Mouse (Mus musculus) stomach, adult 2 months (tissue): ENCODE data around the gene Cln3. TPM values are rescaled to one million over a fixed set of nuclear protein-coding genes. Genes with fewer than 3 reads are reported as not detected.

Source experiments
- polyA plus RNA-seq: library from polyadenylated mRNA; depleted of rRNA; stranded (reverse); fragments of >200 nt; gene quantifications from 2 replicates; pipeline ENCODE4 v1.2.3, GENCODE M21; 2012; rRNA removed

The Cln3 gene
- 36.6 and 38.8 TPM in 2 replicates for polyA plus RNA-seq

DNA sequence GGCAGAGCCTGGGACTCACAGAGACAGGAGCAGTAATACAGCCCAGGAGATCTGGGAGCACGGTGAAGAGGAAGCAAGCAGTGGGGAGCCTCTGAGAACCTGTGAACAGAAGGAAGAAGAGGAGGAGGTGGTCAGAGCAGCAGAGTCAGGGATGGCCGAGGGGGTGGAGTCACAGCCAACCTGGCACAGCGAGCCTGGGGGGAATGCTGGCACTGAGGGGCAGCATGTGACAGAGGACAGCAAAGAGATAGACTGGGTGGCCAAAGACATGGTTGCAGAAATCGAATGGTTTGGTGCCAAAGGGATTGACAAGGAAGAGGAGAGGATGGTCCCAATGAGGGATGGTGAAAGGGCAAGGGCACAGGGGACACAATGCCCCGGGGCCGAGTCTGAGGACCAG lies at the start of gene Cln3:
Gene Cln3 (minus strand): TSS at position 101 of the 400 bp plus-strand sequence.

GRCm38 (mm10) chr7:126630824-126631518 lies 45.4 kb upstream of the Cln3 start, which contains the start of gene Nupr1:
Nupr1 (minus strand) TSS chr7:126630861.

DNA sequence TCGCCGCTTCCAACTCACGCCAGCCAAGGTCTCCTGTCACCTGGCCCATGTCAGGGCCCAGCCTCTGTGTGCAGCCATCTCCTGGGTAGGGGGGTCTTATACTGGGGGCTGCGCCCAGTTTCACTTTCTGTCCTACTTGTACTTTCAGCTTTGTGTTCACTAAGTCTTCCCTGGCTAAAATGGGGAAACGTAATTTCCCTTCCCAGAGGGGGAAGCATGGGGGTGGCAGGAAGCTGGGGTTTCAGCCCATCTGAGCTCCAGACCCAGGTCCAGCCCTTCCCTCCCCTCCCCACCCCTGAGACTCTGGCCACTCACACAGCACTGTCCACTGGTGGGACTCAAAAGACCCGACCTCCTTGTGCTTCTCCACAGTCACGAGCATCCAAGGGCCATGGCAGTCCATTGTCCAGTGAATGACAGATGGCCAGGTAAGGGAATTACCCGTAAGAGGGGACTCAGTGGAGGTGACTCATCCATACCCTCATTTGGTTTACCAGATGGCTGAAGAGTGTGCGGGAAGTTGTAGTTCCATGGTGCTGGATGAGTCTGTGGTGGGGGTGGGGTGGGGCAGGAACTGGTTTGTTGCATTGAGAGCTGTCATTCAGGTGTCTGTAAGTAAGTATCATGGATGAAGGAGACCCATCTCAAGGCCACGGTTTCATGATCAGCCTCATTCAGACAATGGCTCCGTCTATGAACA lies 9.4 kb upstream of the Cln3 start, which contains the start of gene Il27:
Gene Il27 (minus strand): TSS at position 80 of the 700 bp plus-strand sequence.

DNA sequence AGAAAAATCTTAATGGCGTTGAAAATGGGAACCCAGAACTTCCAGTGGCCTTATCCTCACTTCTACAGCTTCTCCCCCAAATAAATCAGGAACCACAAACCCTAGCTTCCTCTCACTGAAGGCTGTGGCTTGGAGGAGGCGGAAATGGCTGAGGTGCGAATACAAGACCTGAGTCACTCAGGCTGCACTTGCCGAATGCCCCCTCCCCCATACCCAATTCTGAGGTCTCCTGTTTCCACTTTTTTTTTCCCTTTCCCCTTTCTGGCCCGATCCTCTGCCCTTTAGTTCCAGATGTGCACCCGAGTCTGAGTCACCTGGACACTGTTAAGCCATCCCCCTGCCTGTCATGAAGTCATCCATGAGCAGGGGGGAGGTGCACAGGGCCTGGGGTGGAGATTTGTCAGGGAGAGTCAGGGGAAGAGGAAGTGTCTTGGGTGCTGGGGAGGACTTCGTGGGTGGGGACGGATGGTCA lies 1.1 kb downstream of the Cln3 start, which contains the start of gene Apobr:
Gene Apobr (plus strand): TSS at position 437 of the 472 bp plus-strand sequence.

DNA sequence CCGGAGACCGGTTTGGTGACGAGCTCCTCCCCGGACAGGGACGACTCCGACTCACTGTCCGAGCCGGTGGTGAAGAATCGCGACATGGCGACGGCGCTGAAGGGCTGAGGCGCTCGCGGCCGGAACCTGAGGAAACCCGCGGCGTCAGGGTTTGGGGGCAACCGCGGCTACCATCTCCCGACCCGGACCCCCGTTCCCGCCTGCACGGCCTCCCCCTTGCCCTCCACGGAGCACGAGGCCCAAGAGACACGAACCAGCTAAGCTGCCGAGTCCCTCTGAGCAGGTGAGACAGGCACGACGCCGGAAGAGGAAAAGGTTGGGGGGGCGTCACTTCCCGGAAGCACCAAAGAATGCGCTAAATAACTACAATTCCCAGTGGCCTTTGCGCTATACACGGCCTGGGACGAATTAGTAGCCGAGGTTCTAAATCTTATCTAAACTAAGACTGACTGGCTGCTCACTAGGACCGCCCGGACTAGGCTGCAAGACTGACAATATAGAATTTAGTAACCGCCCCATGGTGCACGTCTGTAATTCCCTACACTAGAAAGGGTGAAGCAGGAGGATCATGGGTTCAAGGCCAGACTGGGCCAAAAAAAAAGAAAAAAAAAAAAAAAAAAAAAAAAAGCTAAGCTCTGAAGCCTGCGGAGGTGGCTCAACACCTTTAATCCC lies 19.4 kb downstream of the Cln3 start, which contains the start of gene Eif3c:
Gene Eif3c (minus strand): TSS at position 318 of the 672 bp plus-strand sequence.

Other genes with a start within 250 kb of the Cln3 start
- gene Lat, start 216.2 kb downstream of the Cln3 start, polyA plus RNA-seq: 1.6 and 3.5 TPM in 2 replicates
- 64.7 and 73.1 TPM in 2 replicates for gene Spns1, start 208.4 kb downstream of the Cln3 start, polyA plus RNA-seq
- gene Nfatc2ip, start 189.1 kb downstream of the Cln3 start, polyA plus RNA-seq: 1.9 and 2.5 TPM in 2 replicates
- 0.05 and 0.10 TPM in 2 replicates for gene Cd19, start 170.9 kb downstream of the Cln3 start, polyA plus RNA-seq
- gene Rabep2, start 157.1 kb downstream of the Cln3 start, polyA plus RNA-seq: 13.3 and 15.6 TPM in 2 replicates
- 49.4 and 66.2 TPM in 2 replicates for gene Atp2a1, start 122.7 kb downstream of the Cln3 start, polyA plus RNA-seq
- gene Sh2b1, start 110.4 kb downstream of the Cln3 start, polyA plus RNA-seq: 28.7 and 30.8 TPM in 2 replicates
- 70.6 and 75.3 TPM in 2 replicates for gene Tufm, start 98.5 kb downstream of the Cln3 start, polyA plus RNA-seq
- gene Atxn2l, start 82.4 kb downstream of the Cln3 start, polyA plus RNA-seq: 134 and 161 TPM in 2 replicates
- 57.5 and 61.4 TPM in 2 replicates for gene Eif3c, start 19.4 kb downstream of the Cln3 start, polyA plus RNA-seq
- 1.5 and 3.4 TPM in 2 replicates for gene Apobr, start 875 bp downstream of the Cln3 start, polyA plus RNA-seq
- 0.12 TPM in 1 of 2 replicates, not detected in the other for gene Il27, start 9.1 kb upstream of the Cln3 start, polyA plus RNA-seq
- gene Nupr1, start 45.0 kb upstream of the Cln3 start, polyA plus RNA-seq: 21.6 and 37.2 TPM in 2 replicates
- gene Sgf29, start 63.5 kb upstream of the Cln3 start, polyA plus RNA-seq: 35.5 and 43.7 TPM in 2 replicates
- 3.5 and 5.1 TPM in 2 replicates for gene Sult1a1, start 90.6 kb upstream of the Cln3 start, polyA plus RNA-seq
- gene Bola2, start 109.6 kb upstream of the Cln3 start, polyA plus RNA-seq: 26.1 and 37.1 TPM in 2 replicates
- gene Slx1b, start 110.0 kb upstream of the Cln3 start, polyA plus RNA-seq: 8.4 and 8.8 TPM in 2 replicates
- 21.9 and 41.2 TPM in 2 replicates for gene Coro1a, start 122.0 kb upstream of the Cln3 start, polyA plus RNA-seq
- 242 and 263 TPM in 2 replicates for gene Mapk3, start 173.8 kb upstream of the Cln3 start, polyA plus RNA-seq
- gene Gdpd3, start 180.5 kb upstream of the Cln3 start, polyA plus RNA-seq: 12.6 and 14.1 TPM in 2 replicates
- 169 and 334 TPM in 2 replicates for gene Ypel3, start 191.1 kb upstream of the Cln3 start, polyA plus RNA-seq
- gene Tbx6, start 195.7 kb upstream of the Cln3 start, polyA plus RNA-seq: 2.0 and 2.5 TPM in 2 replicates
- 74.8 and 85.0 TPM in 2 replicates for gene Ppp4c, start 206.7 kb upstream of the Cln3 start, polyA plus RNA-seq
- gene Fam57b, start 211.9 kb upstream of the Cln3 start, polyA plus RNA-seq: 3.8 and 6.7 TPM in 2 replicates
- gene 4930451I11Rik, start 245.8 kb upstream of the Cln3 start, polyA plus RNA-seq: not detected in 2 replicates